Mouse (Mus musculus) thymus, adult 2 months (tissue): Measurements from ENCODE around the gene Trim80. TPM values are rescaled to one million over a fixed set of nuclear protein-coding genes. Genes with fewer than 3 reads are reported as not detected.

ENCODE experiments used
- DNase-seq: peaks from one replicate; pipeline ENCODE4 v3.0.0; 2021
- H3K27ac ChIP-seq: fragments of 200-500 bp; 2 replicates; pipeline ENCODE4 v1.5.1; 2012; ENCODE audit warnings: low read length, control low read depth; ENCODE audit not compliant: control insufficient read depth, insufficient read depth
- H3K27me3 ChIP-seq: fragments of 200-500 bp; 2 replicates; pipeline ENCODE4 v1.6.1; 2012; ENCODE audit warnings: mild to moderate bottlenecking, low read length, moderate library complexity, mixed read lengths; ENCODE audit not compliant: control insufficient read depth, insufficient read depth
- H3K36me3 ChIP-seq: fragments of 200-500 bp; 2 replicates; pipeline ENCODE4 v1.6.1; 2012; ENCODE audit warnings: mild to moderate bottlenecking, low read length, moderate library complexity; ENCODE audit not compliant: control insufficient read depth, insufficient read depth
- H3K4me1 ChIP-seq: fragments of 200-500 bp; replicated peaks from 2 replicates; pipeline ENCODE4 v1.6.1; 2012; ENCODE audit warnings: low read length; ENCODE audit not compliant: control insufficient read depth, insufficient read depth
- H3K4me3 ChIP-seq: fragments of 200-500 bp; 2 replicates; pipeline ENCODE4 v1.5.1; 2012; ENCODE audit warnings: mild to moderate bottlenecking, low read length, control low read depth, moderate library complexity; ENCODE audit not compliant: control insufficient read depth, insufficient read depth
- CTCF ChIP-seq: fragments of 200-500 bp; IDR thresholded peaks from 2 replicates; pipeline ENCODE4 v1.5.1; 2012; ENCODE audit warnings: mild to moderate bottlenecking, control low read depth, low read length, moderate library complexity, borderline replicate concordance; ENCODE audit not compliant: control insufficient read depth, poor library complexity, insufficient read depth; ENCODE audit errors: extremely low read depth
- POLR2A ChIP-seq: fragments of 200-500 bp; IDR thresholded peaks from 2 replicates; pipeline ENCODE4 v1.6.1; 2012; ENCODE audit warnings: mild to moderate bottlenecking, low read length, control low read depth, moderate library complexity; ENCODE audit not compliant: control insufficient read depth, poor library complexity, insufficient read depth; ENCODE audit errors: extremely low read depth
- WGBS: fragments of 180-500 bp; shearing (Covaris S2); methylation state at CpG from one replicate; pipeline ENCODE4 v1.1.7; 2018; 5-methylcytosine and 5-hydroxymethylcytosine counted together
- polyA plus RNA-seq: library from polyadenylated mRNA; depleted of rRNA; stranded (reverse); fragments of >200 nt; gene quantifications from 2 replicates; pipeline ENCODE4 v1.2.3, GENCODE M21; 2012

Gene Trim80
- polyA plus RNA-seq, 1 experiment = 0.80 TPM

DNA sequence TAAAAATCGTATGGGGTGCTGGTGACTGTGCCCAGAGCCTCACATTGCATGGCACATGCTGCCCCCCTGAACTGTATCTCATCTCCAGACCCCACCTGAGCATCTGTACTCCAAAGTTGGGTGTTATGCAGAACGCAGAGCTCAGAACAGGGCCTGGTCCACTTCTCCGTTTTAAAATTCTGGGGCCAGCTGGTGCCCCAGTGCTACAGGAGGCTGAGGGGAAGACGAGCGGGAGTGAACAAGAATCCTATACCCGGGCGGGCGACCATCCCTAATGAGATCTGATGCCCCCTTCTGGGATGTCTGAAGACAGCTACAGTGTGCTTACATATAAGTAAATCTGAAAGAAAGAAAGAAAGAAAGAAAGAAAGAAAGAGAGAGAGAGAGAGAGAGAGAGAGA lies 20.6 kb downstream of the Trim80 start:
- DNase-seq = peak; percentile 44
- WGBS = 76% methylated on average over 8 of the region's 8 CpGs
- H3K4me3 ChIP-seq = no peak overlapping the region
- TF ChIP-seq POLR2A (no peak), CTCF (no peak)
- H3K27ac ChIP-seq = peak overlapping the region; percentile 96
- peaks cover 3% of the 10 kb centered on the region; the same call in 1 of the 2 replicates for H3K36me3 ChIP-seq
- H3K4me1 ChIP-seq = peaks cover 64% of the 10 kb centered on the region
- no peaks in the 10 kb centered on the region for H3K27me3 ChIP-seq

DNA sequence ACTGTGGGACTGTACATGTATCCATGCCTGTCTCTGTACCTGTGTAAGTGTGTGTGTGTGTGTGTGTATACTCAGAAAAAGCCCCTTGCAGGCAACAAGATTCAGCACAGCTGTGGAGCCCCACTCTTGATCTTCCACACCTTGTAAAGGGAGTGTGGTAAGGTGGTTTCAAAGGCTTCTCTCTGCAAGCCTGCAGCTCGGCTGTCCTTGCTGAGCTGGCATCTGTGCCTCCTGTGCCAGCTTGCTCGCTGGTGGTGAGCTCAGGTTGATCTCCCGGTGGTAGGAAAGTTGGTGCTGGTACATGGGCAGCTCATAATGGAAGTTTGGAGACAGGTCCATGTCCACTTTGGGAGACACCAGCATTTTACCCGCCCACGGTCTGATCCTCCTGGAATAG lies 21.5 kb downstream of the Trim80 start:
- Histone ChIP-seq H3K27ac (peak overlapping the region; percentile 96), H3K27me3 (no peaks in the 10 kb centered on the region), H3K36me3 (peaks cover 11% of the 10 kb centered on the region), H3K4me1 (peaks cover 62% of the 10 kb centered on the region), H3K4me3 (peak overlapping the region; percentile 59)
- TF ChIP-seq POLR2A (peak; percentile 28; the same call in 1 of the 2 replicates), CTCF (no peak)
- WGBS = 33% methylated on average over 5 of the region's 5 CpGs
- peak; percentile 68 for DNase-seq

DNA sequence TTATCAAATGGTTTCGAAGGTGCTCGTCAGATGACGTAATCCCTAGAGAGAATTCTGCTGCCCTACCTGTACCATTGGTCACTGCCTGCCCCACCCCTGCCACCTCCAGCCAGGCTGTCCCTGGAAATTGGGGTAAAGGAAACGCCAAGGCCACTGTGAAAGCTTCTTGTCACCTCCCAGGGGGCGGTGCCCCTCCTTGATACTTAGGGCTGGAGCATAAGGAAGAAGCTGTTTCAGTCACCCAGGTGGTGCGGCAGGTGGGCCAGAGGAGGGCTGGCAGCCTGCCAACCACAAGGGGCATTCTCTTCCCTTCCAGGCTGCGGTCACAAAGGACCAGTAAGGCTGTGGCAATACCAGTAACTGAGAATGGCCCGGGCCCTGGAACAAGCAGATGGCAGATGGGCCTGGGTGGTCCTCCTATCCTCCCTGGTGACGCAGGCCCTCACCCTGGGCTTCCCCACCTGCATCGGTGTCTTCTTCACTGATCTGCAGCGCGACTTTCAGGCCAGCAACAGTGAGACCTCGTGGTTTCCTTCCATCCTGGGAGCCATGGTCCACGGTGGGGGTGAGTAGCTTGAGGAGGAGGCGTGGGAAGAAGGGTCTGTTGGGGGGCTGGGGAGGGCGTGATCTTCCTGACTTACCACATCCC lies 22.0 kb downstream of the Trim80 start, which contains the start of gene Slc16a5:
Slc16a5 (plus strand) TSS at position 232 of the 649 bp plus-strand sequence.
- WGBS = 20% methylated on average over 16 of the region's 16 CpGs
- Histone ChIP-seq H3K36me3 (peaks cover 13% of the 10 kb centered on the region), H3K4me1 (peaks cover 62% of the 10 kb centered on the region), H3K4me3 (peak within 1 kb of the TSS; percentile 59), H3K27ac (peak within 1 kb of the TSS; percentile 96), H3K27me3 (no peaks in the 10 kb centered on the region)
- peak; percentile 83 for DNase-seq
- TF ChIP-seq CTCF = no peak
- peak; percentile 26 for TF ChIP-seq POLR2A

DNA sequence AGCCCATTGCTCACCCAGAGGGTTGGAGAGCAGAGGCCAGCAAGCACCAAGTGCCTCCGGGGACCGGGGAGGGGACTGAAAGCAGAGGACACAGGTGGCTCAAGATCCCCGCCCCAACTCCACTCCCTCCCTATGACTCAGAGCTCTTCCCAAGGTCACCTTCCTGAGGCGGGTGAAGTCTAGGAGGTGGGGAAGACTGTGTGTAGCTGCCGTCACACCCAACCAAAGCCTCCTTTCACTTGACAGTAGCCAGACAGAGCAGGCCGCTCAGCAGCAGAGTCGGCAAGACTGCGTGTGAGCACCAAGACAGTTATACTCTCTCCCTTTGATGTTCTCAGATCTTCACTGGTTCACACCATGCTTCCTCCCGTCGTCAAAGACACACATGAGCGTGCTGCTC lies 23.1 kb downstream of the Trim80 start:
- peak; percentile 71 for DNase-seq
- Histone ChIP-seq H3K36me3 (peaks cover 21% of the 10 kb centered on the region), H3K4me1 (peaks cover 58% of the 10 kb centered on the region), H3K4me3 (peak overlapping the region; percentile 59), H3K27me3 (no peaks in the 10 kb centered on the region), H3K27ac (peak overlapping the region; percentile 96)
- 3% methylated on average over 11 of the region's 11 CpGs for WGBS
- peak; percentile 59; the same call in 1 of the 2 replicates for TF ChIP-seq POLR2A
- no peak for TF ChIP-seq CTCF

DNA sequence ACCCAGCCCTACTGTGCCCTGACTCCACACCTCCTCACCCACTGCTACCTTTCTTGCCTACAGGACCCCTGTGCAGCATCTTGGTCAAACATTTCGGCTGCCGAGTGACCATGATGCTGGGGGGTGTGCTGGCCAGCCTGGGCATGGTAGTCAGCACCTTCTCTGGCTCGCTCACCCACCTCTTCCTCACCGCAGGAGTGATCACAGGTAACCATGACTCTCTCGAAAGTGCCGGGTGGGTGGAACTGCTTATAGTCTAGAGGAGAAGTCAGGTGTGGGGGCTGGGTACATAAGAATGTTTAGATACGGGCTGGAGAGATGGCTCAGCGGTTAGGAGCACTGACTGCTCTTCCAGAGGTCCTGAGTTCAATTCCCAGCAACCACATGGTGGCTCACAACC lies 24.5 kb downstream of the Trim80 start:
- Histone ChIP-seq H3K27ac (peak overlapping the region; percentile 96), H3K27me3 (no peaks in the 10 kb centered on the region), H3K36me3 (peaks cover 33% of the 10 kb centered on the region), H3K4me1 (peaks cover 44% of the 10 kb centered on the region), H3K4me3 (peak overlapping the region; percentile 59)
- WGBS = 40% methylated on average over 8 of the region's 8 CpGs
- TF ChIP-seq POLR2A (no peak), CTCF (no peak)
- peak; percentile 60 for DNase-seq

DNA sequence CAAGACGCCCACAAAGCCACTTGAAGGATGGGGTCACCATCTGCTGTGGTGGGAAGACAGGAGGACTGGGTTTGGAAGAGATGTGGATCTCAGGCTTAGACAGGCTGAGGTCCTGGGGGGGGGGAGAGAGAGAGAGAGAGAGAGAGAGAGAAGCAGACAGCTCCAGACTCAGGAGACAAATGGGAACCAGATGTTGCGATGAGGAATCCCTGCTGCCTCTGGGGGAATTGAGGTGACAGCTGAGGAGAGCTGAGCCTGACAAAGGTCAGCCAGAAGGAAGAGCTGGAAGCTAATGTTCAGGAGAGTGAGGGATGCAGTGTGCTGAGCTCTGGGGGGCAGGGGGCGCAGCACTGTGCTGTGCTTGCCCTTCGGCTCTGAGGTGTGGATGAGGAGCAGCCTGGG lies 26.9 kb downstream of the Trim80 start:
- WGBS = 85% methylated on average over 4 of the region's 4 CpGs

More for the DNA sequence above, 26.9 kb downstream of the Trim80 start:
- Histone ChIP-seq H3K36me3 (peaks cover 40% of the 10 kb centered on the region), H3K27me3 (no peaks in the 10 kb centered on the region), H3K4me1 (peaks cover 36% of the 10 kb centered on the region), H3K4me3 (no peak overlapping the region), H3K27ac (no peak overlapping the region)
- no peak for TF ChIP-seq CTCF
- TF ChIP-seq POLR2A = no peak
- DNase-seq = no peak
